Mouse (Mus musculus) frontal cortex, postnatal 10 days (tissue): ENCODE data around the gene Syt13.
A peak's percentile ranks its signal among the peaks of the same experiment; 100 is the strongest.

Experiments used
- DNase-seq, 2 experiments: peaks; one replicate each; pipeline ENCODE4 v3.0.0; 2022; ENCODE audit warnings: low spot score in 2 of 2, mixed read lengths in 1 of 2

The Syt13 gene

GRCm38 (mm10) chr2:92964345-92964744, 49.4 kb downstream of the Syt13 start:
- no peak for DNase-seq

GRCm38 (mm10) chr2:92966257-92966656, 51.4 kb downstream of the Syt13 start:
- no peak for DNase-seq

- no peak for DNase-seq
Observed at GRCm38 (mm10) chr2:92967032-92967838, 52.3 kb downstream of the Syt13 start.

GRCm38 (mm10) chr2:92967839-92968166, 52.9 kb downstream of the Syt13 start:
- DNase-seq = no peak

GRCm38 (mm10) chr2:92971069-92971468, 56.2 kb downstream of the Syt13 start:
- DNase-seq = no peak

- no peak for DNase-seq
Observed at GRCm38 (mm10) chr2:92971536-92971935, 56.6 kb downstream of the Syt13 start.

- DNase-seq = no peak
Observed at GRCm38 (mm10) chr2:92972071-92972470, 57.2 kb downstream of the Syt13 start.

- no peak for DNase-seq
Observed at GRCm38 (mm10) chr2:92973646-92974045, 58.7 kb downstream of the Syt13 start.

- DNase-seq = no peak
Observed at GRCm38 (mm10) chr2:92975031-92975790, 60.3 kb downstream of the Syt13 start.

GRCm38 (mm10) chr2:92980165-92980564, 65.3 kb downstream of the Syt13 start:
- no peak for DNase-seq

- DNase-seq = no peak
Observed at GRCm38 (mm10) chr2:92982591-92983272, 67.8 kb downstream of the Syt13 start.

GRCm38 (mm10) chr2:92983273-92983620, 68.3 kb downstream of the Syt13 start:
- no peak for DNase-seq

- DNase-seq = no peak
Observed at GRCm38 (mm10) chr2:92984321-92985108, 69.6 kb downstream of the Syt13 start.

GRCm38 (mm10) chr2:92985171-92985570, 70.3 kb downstream of the Syt13 start:
- DNase-seq = no peak

GRCm38 (mm10) chr2:92985600-92985999, 70.7 kb downstream of the Syt13 start:
- DNase-seq = no peak

GRCm38 (mm10) chr2:92987108-92987618, 72.3 kb downstream of the Syt13 start:
- no peak for DNase-seq

- DNase-seq = peak; percentile 54 to 69
Observed at GRCm38 (mm10) chr2:92987901-92988631, 73.2 kb downstream of the Syt13 start.

- DNase-seq = no peak
Observed at GRCm38 (mm10) chr2:92989593-92989992, 74.7 kb downstream of the Syt13 start.

GRCm38 (mm10) chr2:92991976-92992375, 77.1 kb downstream of the Syt13 start:
- DNase-seq = no peak

GRCm38 (mm10) chr2:93005028-93005427, 90.1 kb downstream of the Syt13 start:
- DNase-seq = no peak
